Mouse (Mus musculus): ENCODE results near the gene Polm. TPM values are rescaled to one million over a fixed set of nuclear protein-coding genes. Genes with fewer than 3 reads are reported as not detected.

Gene Polm
- polyA plus RNA-seq, 1 experiment, result 14.7 TPM

GRCm38 (mm10) chr11:5862394-5863105 lies 24.7 kb upstream of the Polm start:
- Histone ChIP-seq H3K27me3 (replicated peaks; ENCODE audit: control insufficient read depth, insufficient read depth, low read length) (no peaks in the 10 kb centered on the region), H3K4me3 (ENCODE audit: insufficient read depth, low read depth, low read length) (peak overlapping the region; percentile 62), H3K36me3 (ENCODE audit: control insufficient read depth, insufficient read depth, low read length) (no peaks in the 10 kb centered on the region), H3K4me1 (ENCODE audit: control insufficient read depth, insufficient read depth, low read length) (no peaks in the 10 kb centered on the region), H3K27ac (ENCODE audit: insufficient read depth, low read depth, low read length) (peak overlapping the region; percentile 46)
- 17% methylated on average over 15 of the region's 15 CpGs for WGBS
- TF ChIP-seq CTCF (conservative IDR thresholded peaks at IDR 0.05; ENCODE audit: insufficient read depth, insufficient read length, low read depth, low read length), result no peak
- no peak for TF ChIP-seq POLR2A (IDR thresholded peaks at IDR 0.05; ENCODE audit: low read depth, low read length)
- DNase-seq, result peak; percentile 79

- 4% methylated on average over 58 of the region's 59 CpGs for WGBS
- no peaks in the 10 kb centered on the region for H3K36me3 ChIP-seq (ENCODE audit: control insufficient read depth, insufficient read depth, low read length)
- no peaks in the 10 kb centered on the region for H3K4me1 ChIP-seq (ENCODE audit: control insufficient read depth, insufficient read depth, low read length)
- DNase-seq, result peak; percentile 60
- TF ChIP-seq CTCF (conservative IDR thresholded peaks at IDR 0.05; ENCODE audit: insufficient read depth, insufficient read length, low read depth, low read length) (no peak), POLR2A (IDR thresholded peaks at IDR 0.05; ENCODE audit: low read depth, low read length) (no peak)
- peak within 1 kb of the TSS; percentile 62 for H3K4me3 ChIP-seq (ENCODE audit: insufficient read depth, low read depth, low read length)
- no peaks in the 10 kb centered on the region for H3K27me3 ChIP-seq (replicated peaks; ENCODE audit: control insufficient read depth, insufficient read depth, low read length)
- H3K27ac ChIP-seq (ENCODE audit: insufficient read depth, low read depth, low read length), result peak within 1 kb of the TSS; percentile 46
These were observed 24.0 kb upstream of the Polm start, which contains the start of gene Aebp1 for GRCm38 (mm10) chr11:5861678-5862393. Gene Aebp1 (plus strand): TSS chr11:5861947.

GRCm38 (mm10) chr11:5860639-5861038 lies 22.8 kb upstream of the Polm start:
- TF ChIP-seq CTCF (conservative IDR thresholded peaks at IDR 0.05; ENCODE audit: insufficient read depth, insufficient read length, low read depth, low read length) (no peak), POLR2A (IDR thresholded peaks at IDR 0.05; ENCODE audit: low read depth, low read length) (no peak)

GRCm38 (mm10) chr11:5859883-5860550 lies 22.2 kb upstream of the Polm start:
- no peak overlapping the region for H3K27ac ChIP-seq (ENCODE audit: insufficient read depth, low read depth, low read length)
- no peak overlapping the region for H3K4me3 ChIP-seq (ENCODE audit: insufficient read depth, low read depth, low read length)
- no peaks in the 10 kb centered on the region for H3K4me1 ChIP-seq (ENCODE audit: control insufficient read depth, insufficient read depth, low read length)
- TF ChIP-seq POLR2A (IDR thresholded peaks at IDR 0.05; ENCODE audit: low read depth, low read length) (no peak), CTCF (conservative IDR thresholded peaks at IDR 0.05; ENCODE audit: insufficient read depth, insufficient read length, low read depth, low read length) (no peak)
- H3K27me3 ChIP-seq (replicated peaks; ENCODE audit: control insufficient read depth, insufficient read depth, low read length), result no peaks in the 10 kb centered on the region
- no peak for DNase-seq
- 88% methylated on average over 13 of the region's 13 CpGs for WGBS
- no peaks in the 10 kb centered on the region for H3K36me3 ChIP-seq (ENCODE audit: control insufficient read depth, insufficient read depth, low read length)

More at GRCm38 (mm10) chr11:5860639-5861038, 22.8 kb upstream of the Polm start:
- H3K36me3 ChIP-seq (ENCODE audit: control insufficient read depth, insufficient read depth, low read length), result no peaks in the 10 kb centered on the region
- no peaks in the 10 kb centered on the region for H3K27me3 ChIP-seq (replicated peaks; ENCODE audit: control insufficient read depth, insufficient read depth, low read length)
- no peak overlapping the region for H3K4me3 ChIP-seq (ENCODE audit: insufficient read depth, low read depth, low read length)
- no peaks in the 10 kb centered on the region for H3K4me1 ChIP-seq (ENCODE audit: control insufficient read depth, insufficient read depth, low read length)
- no peak for DNase-seq
- no peak overlapping the region for H3K27ac ChIP-seq (ENCODE audit: insufficient read depth, low read depth, low read length)
- 76% methylated on average over 6 of the region's 6 CpGs for WGBS

- Histone ChIP-seq H3K27me3 (replicated peaks; ENCODE audit: control insufficient read depth, insufficient read depth, low read length) (no peaks in the 10 kb centered on the region), H3K4me1 (ENCODE audit: control insufficient read depth, insufficient read depth, low read length) (no peaks in the 10 kb centered on the region), H3K4me3 (ENCODE audit: insufficient read depth, low read depth, low read length) (no peak overlapping the region), H3K27ac (ENCODE audit: insufficient read depth, low read depth, low read length) (no peak overlapping the region), H3K36me3 (ENCODE audit: control insufficient read depth, insufficient read depth, low read length) (no peaks in the 10 kb centered on the region)
- DNase-seq, result no peak
- WGBS, result 89% methylated on average over 1 of the region's 1 CpGs
- TF ChIP-seq POLR2A (IDR thresholded peaks at IDR 0.05; ENCODE audit: low read depth, low read length) (no peak), CTCF (conservative IDR thresholded peaks at IDR 0.05; ENCODE audit: insufficient read depth, insufficient read length, low read depth, low read length) (peak; percentile 26; the same call in 1 of the 2 replicates)
These were observed 20.9 kb upstream of the Polm start for GRCm38 (mm10) chr11:5858723-5859122.

- Histone ChIP-seq H3K27me3 (replicated peaks; ENCODE audit: control insufficient read depth, insufficient read depth, low read length) (no peaks in the 10 kb centered on the region), H3K4me1 (ENCODE audit: control insufficient read depth, insufficient read depth, low read length) (no peaks in the 10 kb centered on the region), H3K27ac (ENCODE audit: insufficient read depth, low read depth, low read length) (no peak overlapping the region), H3K36me3 (ENCODE audit: control insufficient read depth, insufficient read depth, low read length) (no peaks in the 10 kb centered on the region), H3K4me3 (ENCODE audit: insufficient read depth, low read depth, low read length) (no peak overlapping the region)
- 89% methylated on average over 8 of the region's 8 CpGs for WGBS
- DNase-seq, result no peak
- no peak for TF ChIP-seq CTCF (conservative IDR thresholded peaks at IDR 0.05; ENCODE audit: insufficient read depth, insufficient read length, low read depth, low read length)
- no peak for TF ChIP-seq POLR2A (IDR thresholded peaks at IDR 0.05; ENCODE audit: low read depth, low read length)
These were observed 18.8 kb upstream of the Polm start for GRCm38 (mm10) chr11:5856479-5857130.

All from kidney, adult 2 months (tissue).